Mouse (Mus musculus) kidney, postnatal 10 days (tissue): ENCODE measurements around the gene Sft2d2.

Experiments
- DNase-seq: peaks from one replicate; pipeline ENCODE4 v3.0.0; 2021; ENCODE audit warnings: mixed read lengths

Sft2d2 gene

DNA sequence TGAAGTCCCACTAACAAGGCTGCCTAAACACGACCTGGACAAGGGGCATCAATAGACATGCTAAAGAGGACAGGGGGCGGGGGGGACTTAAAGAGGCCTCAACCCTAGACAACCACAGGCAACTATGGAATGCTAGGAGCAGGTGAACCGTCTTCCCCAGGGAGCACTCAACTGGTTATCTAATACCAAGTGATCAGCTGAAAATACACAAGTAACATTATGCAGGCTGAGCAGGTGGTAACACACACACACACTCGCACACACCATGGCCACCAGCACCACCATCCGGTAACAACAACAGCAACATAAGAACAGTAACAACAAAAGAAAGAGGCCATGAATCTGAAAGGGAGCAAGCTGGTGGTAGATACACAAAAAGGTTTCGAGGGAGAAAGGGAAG lies 4.2 kb downstream of the Sft2d2 start:
- no peak for DNase-seq

DNA sequence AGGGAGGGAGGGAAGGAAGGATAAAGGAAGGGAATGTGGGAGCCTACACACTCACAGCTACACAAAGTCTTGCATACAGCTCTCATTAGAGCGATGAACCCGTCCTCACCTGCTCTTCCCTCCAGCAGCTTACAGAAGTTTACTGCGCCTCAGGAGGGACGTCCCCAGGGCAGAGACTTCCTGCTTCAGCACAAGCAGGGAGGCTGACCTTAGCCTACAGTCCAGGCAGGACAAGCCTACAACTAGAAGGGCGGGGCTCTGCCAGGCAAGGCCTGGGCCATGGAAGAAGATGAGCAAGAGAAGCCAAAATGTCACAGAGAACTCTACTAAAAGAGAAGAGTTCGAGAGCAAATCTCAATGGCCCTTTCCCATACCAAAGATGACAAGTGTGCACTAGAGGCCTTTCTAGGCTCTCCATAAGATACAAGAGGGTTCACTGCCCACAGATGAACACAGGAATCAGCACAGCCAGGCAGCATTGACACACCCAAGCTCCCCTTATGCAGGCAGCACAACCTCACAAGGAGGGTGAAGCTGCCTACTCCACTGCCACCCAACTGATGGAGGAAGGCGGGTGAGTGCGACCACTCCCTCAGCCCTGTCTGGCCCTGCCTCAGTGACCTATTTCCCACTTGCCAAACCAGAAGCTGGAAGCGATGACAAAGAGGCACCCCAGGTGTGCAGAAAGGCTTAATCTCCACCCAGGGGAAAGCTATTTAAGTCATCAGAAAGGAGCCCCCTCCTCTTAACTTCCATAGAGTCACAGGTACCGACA lies 5.2 kb downstream of the Sft2d2 start:
- DNase-seq = no peak

DNA sequence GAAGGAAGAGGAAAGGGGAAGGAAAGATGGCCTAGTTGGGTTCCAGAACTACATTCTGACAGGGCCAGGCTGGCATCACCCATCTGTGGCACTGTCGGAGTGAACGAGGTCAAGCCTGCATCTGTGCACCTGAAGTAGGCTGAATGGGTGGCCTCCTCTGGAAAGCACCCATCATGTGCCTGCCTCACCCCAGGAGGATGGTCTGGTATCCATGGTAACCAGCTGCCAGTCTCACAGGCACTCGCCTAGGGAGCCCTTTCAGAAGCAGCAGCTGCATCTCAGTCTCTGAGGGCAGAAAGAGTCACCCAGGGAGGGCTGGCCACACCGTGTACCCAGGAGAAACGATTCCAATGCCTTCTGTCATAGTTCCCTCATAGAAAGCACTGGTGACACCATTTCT lies 6.9 kb downstream of the Sft2d2 start:
- DNase-seq = no peak

DNA sequence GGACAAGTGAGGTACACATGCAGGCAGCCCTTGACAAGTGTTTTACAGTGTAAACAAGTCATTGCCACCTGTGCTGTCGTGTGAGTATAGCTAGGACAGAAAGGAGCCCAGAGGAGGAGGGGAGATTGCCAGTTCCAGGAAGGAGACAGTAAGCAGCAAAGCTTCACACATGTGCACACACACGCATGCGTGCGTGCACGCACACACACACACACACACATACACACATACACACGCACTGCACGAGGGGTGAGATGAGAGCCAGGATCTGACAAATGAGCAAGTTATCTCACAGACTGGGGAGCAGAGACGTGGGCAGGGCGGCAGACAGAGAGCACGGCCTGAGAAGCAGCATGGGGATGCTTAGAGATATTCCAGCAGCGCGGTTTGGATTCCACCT lies 7.7 kb downstream of the Sft2d2 start:
- no peak for DNase-seq

GRCm38 (mm10) chr1:165185116-165185515 lies 9.1 kb downstream of the Sft2d2 start:
- no peak for DNase-seq

DNA sequence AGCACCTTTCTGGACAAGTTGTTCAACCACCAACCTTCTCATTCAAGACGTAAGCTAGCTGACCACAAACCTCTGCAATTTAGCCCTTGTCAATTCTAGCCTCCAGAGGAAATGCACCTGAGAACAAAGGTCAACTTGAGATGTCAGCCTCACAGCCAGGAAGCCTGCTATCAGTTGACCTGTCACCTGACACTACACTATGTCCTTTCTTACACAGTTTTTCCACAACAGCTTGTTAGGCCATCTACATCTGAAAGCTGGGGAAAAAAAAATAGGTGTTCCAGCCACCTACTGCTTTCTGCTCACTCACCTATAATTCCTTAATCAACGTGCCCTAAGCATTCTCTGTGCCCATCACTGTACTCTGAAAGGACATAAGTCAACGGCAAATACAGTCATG lies 10.1 kb downstream of the Sft2d2 start:
- DNase-seq = no peak

DNA sequence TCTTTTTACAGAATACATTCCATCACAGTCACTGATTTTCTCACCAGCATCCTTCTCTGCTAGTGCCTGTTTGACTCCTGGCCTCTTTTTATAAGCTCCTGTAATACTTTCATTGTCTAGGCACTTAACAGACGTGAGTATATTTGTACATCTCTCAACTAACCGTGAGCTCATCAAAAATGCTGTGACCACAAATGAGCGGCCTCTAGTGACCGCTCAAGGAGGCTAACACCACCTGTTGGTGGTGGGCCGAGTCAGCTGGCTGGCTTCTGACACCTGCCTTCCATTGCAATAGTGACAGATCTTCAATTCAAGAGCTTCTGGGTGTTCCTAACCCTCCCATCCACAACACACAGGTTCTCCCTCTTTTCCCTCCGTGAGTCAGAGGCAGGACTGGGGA lies 10.8 kb downstream of the Sft2d2 start:
- DNase-seq = no peak

GRCm38 (mm10) chr1:165179321-165179720 lies 14.9 kb downstream of the Sft2d2 start:
- DNase-seq = no peak

DNA sequence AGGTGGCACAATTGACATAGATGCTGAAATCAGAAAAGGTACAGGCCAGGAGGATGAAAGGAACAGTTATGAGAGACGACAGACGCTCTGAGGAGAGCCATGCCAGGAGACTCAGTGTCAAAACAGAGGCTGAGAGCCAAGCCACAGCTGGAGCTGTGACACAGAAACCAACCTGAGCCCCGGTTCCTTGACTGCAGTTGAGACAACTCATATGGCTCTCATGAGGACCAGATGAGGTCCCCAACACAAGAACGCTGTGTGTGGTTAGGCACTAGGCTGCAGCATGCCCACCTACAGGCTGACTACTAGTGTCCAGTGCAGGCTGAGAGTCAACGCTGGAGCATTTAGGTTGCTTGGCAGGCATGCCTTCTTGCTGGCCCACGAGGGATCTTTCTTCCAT lies 16.2 kb downstream of the Sft2d2 start:
- DNase-seq = no peak

DNA sequence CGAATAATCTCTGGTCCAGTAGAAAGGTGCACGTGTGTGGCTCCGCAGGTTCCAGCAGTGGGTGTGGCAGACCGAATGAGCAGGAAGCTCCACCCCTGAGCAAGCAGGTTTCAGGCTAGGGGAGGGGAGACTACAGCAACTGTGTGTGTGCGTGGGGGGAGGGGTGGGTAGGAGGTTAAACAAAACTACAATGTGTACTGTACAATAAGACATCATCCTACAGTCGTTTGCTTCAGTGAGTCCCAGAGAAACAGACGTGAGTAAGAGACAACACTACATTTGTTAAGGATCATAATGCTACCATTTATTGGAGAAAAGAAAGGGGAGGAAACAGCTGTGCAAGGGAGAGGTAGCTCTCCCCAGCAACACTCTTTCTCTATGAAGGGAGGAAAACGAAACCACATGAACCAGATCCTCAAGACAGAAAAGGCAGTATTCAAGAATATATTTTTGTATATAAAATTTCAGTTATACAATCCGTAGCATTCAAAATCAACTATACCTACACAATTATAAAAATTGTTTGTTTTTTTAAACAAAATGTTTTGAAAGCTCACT lies 20.1 kb downstream of the Sft2d2 start:
- DNase-seq = no peak

DNA sequence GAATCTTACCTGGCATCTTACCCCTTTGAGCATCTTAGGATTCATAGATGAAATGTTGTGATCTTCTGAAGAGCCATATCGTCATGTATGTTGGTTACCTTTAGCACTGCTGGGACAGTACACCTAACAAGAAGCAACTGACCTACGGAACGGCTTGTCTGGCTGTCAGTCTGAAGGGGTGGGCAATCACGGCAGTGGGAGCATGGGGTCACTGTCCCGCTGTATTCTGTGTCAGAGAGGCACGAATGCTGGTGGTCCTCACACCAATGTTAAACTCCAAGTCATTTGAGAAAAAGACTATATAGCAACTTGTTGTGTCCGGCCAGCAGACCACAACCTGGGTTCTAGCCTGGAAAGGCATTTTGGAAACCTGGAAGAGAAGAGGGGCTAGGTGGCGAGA lies 23.0 kb downstream of the Sft2d2 start:
- no peak for DNase-seq

GRCm38 (mm10) chr1:165170157-165170556 lies 24.1 kb downstream of the Sft2d2 start:
- DNase-seq = no peak

GRCm38 (mm10) chr1:165169462-165169861 lies 24.8 kb downstream of the Sft2d2 start:
- no peak for DNase-seq

DNA sequence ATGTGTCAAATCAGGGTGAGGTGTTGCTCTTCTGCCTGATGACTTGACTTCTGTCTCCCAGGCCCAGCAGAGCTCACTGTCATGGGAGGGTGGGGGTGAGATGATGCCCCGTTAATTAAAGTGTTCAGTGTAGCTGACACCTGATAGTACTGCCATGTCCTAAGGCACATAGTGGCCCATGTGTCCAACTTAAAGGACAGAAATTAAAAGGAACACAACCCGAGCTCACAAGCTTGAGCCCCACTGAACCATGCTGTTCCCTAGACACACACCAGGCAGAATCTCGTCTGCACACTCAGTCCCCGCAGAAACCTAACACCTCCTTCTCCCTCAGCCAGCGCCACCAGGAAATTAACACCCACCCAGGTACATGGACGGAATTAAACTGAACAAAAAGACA lies 29.3 kb downstream of the Sft2d2 start:
- no peak for DNase-seq

- DNase-seq = no peak
Measured at GRCm38 (mm10) chr1:165160723-165161405, 33.4 kb downstream of the Sft2d2 start, which contains the start of gene Tbx19. Tbx19 (minus strand) TSS chr1:165160773.

DNA sequence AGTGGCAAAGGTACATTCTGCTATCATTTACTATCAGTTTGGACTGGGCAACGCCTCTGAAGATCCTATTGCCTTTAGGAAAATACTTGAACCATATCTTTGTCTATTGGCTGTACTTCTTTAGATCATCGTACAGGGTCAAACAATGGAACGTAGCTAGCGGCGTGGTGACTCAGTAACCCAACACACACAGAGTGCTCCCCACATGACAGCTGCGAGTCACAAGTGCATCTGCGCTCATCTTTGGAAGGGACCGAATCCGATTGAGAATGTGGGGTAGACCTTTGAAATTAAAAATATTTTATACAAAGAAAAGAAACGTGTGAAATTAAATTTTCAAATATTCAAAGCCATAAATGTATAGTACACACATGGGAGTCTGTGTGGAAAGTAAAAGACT lies 35.4 kb downstream of the Sft2d2 start:
- DNase-seq = no peak

DNA sequence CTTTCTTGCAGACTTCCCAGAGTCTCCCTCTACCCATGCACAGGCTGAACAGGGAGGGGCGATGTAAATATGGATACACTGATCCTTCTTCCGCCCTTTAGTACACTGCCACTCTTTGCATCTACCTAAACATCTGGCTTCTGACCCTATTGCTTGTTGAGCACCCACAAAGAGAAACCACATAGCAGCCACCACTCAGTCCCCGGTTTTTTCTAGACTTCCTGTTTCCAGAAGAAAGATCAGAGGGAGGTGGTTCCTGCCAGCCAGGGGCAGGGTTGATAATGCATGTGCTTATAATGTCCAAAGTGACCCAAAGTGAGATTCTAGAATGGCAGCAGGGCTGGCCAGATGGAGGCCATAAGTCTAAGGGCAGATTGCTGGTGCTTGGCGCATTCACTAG lies 40.1 kb downstream of the Sft2d2 start:
- DNase-seq = no peak

DNA sequence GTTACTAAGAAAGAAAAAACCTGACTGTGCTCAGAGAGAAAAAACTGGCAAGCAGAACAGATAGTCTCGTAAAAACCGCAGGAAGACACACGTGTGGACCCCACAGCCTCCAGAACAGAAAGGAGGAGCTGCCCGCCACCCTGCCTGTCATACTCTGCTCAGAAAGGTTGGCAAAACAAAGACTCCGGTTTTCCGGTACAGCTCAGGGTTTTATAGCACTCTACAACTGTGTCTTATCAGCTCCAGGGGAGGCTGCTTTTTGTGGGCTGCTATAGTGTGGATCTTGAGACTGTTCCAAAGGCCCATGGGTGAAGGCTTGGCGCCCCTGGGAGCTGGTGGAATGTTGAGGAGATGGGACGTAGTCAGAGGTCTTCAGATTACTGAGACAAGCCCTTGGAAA lies 43.0 kb downstream of the Sft2d2 start:
- DNase-seq = no peak

GRCm38 (mm10) chr1:165142343-165142916 lies 51.8 kb downstream of the Sft2d2 start:
- no peak for DNase-seq

- DNase-seq = no peak
Measured at GRCm38 (mm10) chr1:165140227-165140626, 54.0 kb downstream of the Sft2d2 start.

DNA sequence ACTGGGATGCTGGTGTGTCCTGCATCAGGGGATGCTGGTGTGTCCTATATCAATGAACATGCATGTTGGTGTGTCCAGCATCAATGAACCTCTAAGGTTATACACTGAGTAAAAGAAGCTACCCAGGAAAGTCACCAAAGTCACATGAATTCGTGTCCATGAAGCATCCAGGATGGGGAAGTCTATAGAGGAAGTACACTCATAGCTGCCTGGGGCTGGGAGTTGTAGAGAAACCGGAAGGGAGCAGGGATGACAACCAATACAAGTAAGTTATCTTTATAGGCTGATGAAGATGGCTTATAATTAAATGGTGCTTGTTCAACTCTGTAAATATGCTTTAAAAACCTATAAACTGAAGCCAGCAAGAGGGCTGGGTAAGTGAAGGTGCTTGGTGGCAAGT lies 60.4 kb downstream of the Sft2d2 start:
- no peak for DNase-seq

- DNase-seq = no peak
Measured at GRCm38 (mm10) chr1:165133279-165133678, 61.0 kb downstream of the Sft2d2 start.

DNA sequence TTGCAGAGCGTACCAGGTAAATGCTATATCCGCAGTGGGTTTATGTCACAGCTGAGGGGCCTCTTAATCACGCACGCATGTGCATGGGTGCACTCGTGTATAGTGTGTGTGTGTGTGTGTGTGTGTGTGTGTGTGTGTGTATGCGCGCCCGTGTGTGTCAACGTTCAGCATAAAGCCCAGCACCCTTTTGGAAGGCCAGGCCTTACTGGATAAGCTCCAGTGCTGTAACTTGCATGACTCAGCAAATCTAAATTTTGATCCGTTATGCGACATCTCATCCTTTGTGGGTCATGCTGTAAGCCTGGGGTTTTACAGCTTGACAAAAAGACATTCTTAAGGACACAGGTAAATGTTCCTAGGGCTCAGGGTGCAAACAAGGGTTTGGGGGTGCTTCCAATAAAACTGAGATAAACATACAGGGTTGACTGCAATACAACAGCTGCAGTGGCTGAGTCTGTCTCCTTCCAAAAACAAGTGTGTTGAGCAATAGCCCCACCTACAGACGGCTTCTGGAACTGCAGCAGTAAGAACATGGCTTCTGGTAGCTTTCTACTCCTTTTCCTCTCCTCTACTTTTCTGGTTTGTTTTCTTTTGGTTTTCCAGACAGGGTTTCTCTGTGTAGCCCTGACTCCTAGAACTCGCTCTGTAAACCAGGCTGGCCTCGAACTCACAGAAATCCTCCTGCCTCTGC lies 61.9 kb downstream of the Sft2d2 start:
- DNase-seq = peak; percentile 82
